Mouse (Mus musculus) CD8-positive naive resting alpha-beta T cell, adult 57 days (primary cell): ENCODE results near the gene Gm26965. TPM values are rescaled to one million over a fixed set of nuclear protein-coding genes. Genes with fewer than 3 reads are reported as not detected.

Source experiments
- total RNA-seq: library from RNA; stranded (reverse); gene quantifications from one replicate; pipeline ENCODE4 v1.2.4, GENCODE M21; 2023

The Gm26965 gene
- not detected for total RNA-seq

DNA sequence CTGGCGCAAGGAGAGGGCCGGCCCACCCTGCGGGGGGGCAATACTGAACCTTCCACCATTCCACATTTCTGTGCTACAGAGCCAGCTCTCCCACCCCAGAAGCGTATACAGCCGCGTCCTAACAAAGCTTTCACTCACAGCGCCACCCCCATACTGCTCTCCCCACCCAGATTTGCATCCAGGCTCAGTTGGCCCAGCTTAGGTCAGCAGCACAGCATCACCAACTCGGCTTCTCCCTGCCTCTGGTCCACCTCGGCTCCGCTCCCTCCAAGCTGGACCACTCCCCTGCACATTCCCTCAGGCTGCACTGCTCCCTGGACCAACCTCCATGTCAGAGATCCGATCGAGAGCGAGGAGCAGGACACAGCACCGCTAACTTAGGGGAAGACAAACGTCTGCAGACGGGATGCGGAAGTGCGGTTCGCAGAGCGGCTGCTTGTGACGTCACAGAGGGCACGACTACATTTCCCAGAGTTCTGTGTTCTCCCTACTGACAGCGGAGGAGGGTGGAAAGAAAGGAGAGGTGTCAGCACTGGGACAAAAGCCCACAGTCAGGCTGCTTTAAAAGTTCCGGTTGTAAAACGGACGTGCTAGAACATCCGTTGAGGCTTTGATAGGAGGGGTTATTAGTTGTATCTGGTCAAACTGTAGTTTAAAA, at the start of gene Gm26965, which contains the start of gene Zfp87:
Gm26965 (minus strand) TSS at position 399 of the 658 bp plus-strand sequence.
Zfp87 (minus strand) TSS at position 425 of the 658 bp plus-strand sequence.

DNA sequence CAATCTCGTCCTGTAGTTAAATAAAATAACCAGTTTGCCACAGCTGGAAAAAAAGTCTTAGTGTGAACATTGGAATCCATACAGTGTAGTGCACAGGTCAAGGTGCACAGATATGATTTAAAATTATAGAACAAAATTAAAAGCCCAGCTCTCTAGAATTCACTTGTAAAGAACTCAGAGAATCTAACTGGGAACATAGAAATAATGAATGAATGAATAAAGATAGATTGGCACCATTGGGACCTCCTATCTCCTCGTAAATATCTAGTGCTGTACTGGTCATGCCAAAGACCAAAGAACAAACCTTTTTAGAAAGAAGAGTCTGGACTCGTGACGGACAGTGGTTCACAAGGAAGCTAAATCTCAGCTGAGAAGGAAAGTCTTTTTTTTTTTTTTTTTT, 27.8 kb upstream of the Gm26965 start, which contains the start of gene Zfp748:
Zfp748 (minus strand) TSS at position 101 of the 400 bp plus-strand sequence.

DNA sequence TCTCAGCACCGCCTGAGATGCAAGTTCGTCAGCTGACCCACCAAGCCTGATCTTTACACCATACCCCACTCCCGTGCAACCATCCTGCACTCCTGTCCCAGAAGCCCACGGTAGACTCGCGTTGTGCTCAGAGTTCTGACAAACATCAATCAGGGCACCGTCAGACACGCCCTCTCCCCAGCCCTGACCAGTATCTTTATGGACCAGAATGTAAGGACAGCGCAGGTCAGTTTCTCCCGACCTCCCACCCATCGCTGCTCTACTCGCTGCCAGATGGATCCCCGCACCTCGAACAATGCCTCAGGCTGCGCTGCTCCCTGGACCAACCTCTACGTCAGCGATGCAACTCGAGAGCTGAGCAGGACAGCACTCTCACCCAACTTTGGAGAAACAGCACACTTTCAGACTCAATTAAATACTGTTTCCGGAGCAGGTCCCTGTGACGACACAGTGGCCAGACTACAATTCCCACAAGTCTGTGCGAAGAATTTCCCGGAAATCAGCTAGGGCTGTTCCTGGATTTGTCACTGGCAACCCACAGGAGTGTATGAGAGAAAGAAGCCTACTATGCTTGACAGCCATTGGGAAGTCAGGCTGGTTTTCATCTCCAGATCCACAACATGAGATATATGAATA, 25.7 kb downstream of the Gm26965 start, which contains the start of gene Zfp58:
Zfp58 (minus strand) TSS at position 472 of the 636 bp plus-strand sequence.

DNA sequence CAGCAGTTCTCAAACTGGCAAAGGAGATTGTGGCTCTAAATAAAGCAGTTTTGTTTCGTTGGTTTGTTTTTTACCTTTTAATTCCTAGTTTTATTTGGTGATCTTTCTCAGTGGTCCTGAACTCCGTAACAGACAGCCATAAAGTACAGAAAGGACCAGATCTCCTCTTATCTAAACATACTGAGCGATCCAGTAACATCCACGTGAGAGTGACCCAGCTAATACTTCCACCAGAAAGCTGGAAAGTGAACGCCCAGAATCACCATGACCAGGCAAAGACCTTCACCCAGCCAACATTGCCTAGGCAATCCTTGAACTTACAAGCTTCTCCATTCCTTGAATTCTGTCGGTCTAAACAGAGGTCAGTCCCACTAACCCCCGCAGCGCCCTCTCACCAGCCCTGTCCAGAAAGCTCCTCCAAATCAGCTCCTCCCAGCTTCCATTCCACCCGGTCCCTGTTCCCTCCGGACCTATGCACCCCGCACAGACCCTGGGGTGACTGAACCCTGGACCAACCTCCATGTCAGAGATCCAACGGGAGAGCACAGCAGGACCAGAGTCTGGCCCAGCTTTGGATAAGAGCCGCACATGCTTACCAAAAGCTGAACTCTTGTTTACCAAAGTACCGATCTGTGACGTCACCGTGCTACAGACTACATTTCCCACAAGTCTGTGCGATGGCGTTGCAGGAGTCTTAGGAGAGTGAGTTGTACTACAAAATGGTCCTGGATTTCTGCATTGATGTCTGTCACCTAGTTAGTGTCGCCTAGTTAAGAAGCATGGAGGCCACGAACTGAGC, 42.1 kb downstream of the Gm26965 start, which contains the start of gene Zfp874b:
Zfp874b (minus strand) TSS at position 634 of the 799 bp plus-strand sequence.

DNA sequence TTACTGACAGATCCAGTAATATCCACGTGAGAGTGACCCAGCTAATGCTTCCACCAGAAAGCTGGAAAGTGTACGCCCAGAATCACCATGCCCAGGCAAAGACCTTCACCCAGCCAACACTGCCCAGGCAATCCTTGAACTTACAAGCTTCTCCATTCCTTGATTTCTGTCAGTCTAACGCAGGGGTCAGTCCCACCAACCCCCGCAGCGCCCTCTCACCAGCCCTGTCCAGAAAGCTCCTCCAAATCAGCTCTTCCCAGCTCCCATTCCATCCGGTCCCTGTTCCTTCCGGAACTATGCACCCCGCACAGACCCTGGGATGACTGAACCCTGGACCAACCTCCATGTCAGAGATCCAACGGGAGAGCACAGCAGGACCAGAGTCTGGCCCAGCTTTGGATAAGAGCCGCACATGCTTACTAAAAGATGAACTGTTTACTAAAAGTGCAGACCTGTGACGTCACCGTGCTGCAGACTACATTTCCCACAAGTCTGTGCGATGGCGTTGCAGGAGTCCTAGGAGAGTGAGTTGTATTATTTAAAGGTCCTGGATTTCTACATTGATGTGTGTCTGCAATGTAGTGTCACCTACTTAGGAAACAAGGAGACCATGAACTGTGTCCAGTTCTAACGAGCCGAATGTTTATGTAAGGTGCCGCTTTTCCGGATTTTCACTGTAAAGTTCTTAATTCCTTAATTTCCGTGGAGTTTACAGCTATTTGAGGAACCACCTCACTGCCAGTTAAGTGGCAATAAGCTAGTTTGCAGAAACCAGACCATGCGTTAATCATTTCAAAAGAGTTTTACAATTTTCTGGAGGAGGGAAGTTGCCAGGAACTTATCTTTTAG, 74.6 kb downstream of the Gm26965 start, which contains the start of gene Zfp874a:
Zfp874a (minus strand) TSS at position 453 of the 849 bp plus-strand sequence.

Other genes with a start within 250 kb of the Gm26965 start
- 2.2 TPM for gene Zfp458, start 247.7 kb downstream of the Gm26965 start, total RNA-seq
- gene Zfp457, start 219.7 kb downstream of the Gm26965 start, total RNA-seq: 1.4 TPM
- 12.2 TPM for gene Zfp595, start 193.6 kb downstream of the Gm26965 start, total RNA-seq
- not detected for gene Gm28044, start 165.6 kb downstream of the Gm26965 start, total RNA-seq
- gene Zfp953, start 165.5 kb downstream of the Gm26965 start, total RNA-seq: 9.0 TPM
- 3.4 TPM for gene Gm28041, start 150.4 kb downstream of the Gm26965 start, total RNA-seq
- gene Zfp456, start 150.3 kb downstream of the Gm26965 start, total RNA-seq: 7.4 TPM
- gene Zfp429, start 126.3 kb downstream of the Gm26965 start, total RNA-seq: 19.0 TPM
- 3.3 TPM for gene Zfp459, start 104.7 kb downstream of the Gm26965 start, total RNA-seq
- 14.4 TPM for gene Zfp874a, start 74.5 kb downstream of the Gm26965 start, total RNA-seq
- gene Zfp874b, start 41.9 kb downstream of the Gm26965 start, total RNA-seq: 25.2 TPM
- gene Zfp58, start 25.6 kb downstream of the Gm26965 start, total RNA-seq: 13.9 TPM
- 21.2 TPM for gene Zfp87, start within 50 bp of the Gm26965 start, total RNA-seq
- 12.6 TPM for gene Zfp748, start 27.7 kb upstream of the Gm26965 start, total RNA-seq
- gene Zfp729b, start 83.6 kb upstream of the Gm26965 start, total RNA-seq: 19.2 TPM
- gene Gm49345, start 111.6 kb upstream of the Gm26965 start, total RNA-seq: not detected
- 10.6 TPM for gene Zfp729a, start 111.6 kb upstream of the Gm26965 start, total RNA-seq
- 7.9 TPM for gene Zfp738, start 160.9 kb upstream of the Gm26965 start, total RNA-seq
- 14.4 TPM for gene Zfp65, start 203.0 kb upstream of the Gm26965 start, total RNA-seq
- gene Zfp85, start 229.1 kb upstream of the Gm26965 start, total RNA-seq: 5.2 TPM